Mouse (Mus musculus) ZHBTc4 (cell line): ENCODE data around the gene Prx.
A peak's percentile ranks its signal among the peaks of the same experiment; 100 is the strongest.

Source experiments
- DNase-seq: peaks from one replicate; pipeline ENCODE4 v3.0.0-alpha.2; 2011; ENCODE audit warnings: low read depth, low spot score

The Prx gene

GRCm38 (mm10) chr7:27522967-27523366, 23.8 kb downstream of the Prx start, which contains the start of gene Hipk4:
TSS of gene Hipk4 (plus strand) at chr7:27523267.
- no peak for DNase-seq

GRCm38 (mm10) chr7:27523805-27524204, 24.7 kb downstream of the Prx start:
- DNase-seq: no peak

- peak; percentile 88 for DNase-seq
These were observed 27.1 kb downstream of the Prx start for GRCm38 (mm10) chr7:27526039-27526827.

GRCm38 (mm10) chr7:27529070-27529469, 29.9 kb downstream of the Prx start:
- no peak for DNase-seq

- no peak for DNase-seq
These were observed 31.8 kb downstream of the Prx start for GRCm38 (mm10) chr7:27530937-27531336.

- DNase-seq: no peak
These were observed 32.6 kb downstream of the Prx start for GRCm38 (mm10) chr7:27531707-27532106.

- DNase-seq: no peak
These were observed 33.4 kb downstream of the Prx start for GRCm38 (mm10) chr7:27532480-27533050.

GRCm38 (mm10) chr7:27535386-27535785, 36.3 kb downstream of the Prx start:
- no peak for DNase-seq

- no peak for DNase-seq
These were observed 37.5 kb downstream of the Prx start for GRCm38 (mm10) chr7:27536618-27537017.

- DNase-seq: no peak
These were observed 38.9 kb downstream of the Prx start for GRCm38 (mm10) chr7:27537998-27538397.

GRCm38 (mm10) chr7:27538797-27539196, 39.7 kb downstream of the Prx start:
- DNase-seq: no peak

- no peak for DNase-seq
These were observed 41.4 kb downstream of the Prx start for GRCm38 (mm10) chr7:27540521-27540920.

GRCm38 (mm10) chr7:27540935-27541334, 41.8 kb downstream of the Prx start:
- DNase-seq: no peak

- no peak for DNase-seq
These were observed 42.3 kb downstream of the Prx start for GRCm38 (mm10) chr7:27541431-27541830.

- no peak for DNase-seq
These were observed 42.8 kb downstream of the Prx start for GRCm38 (mm10) chr7:27541922-27542321.

GRCm38 (mm10) chr7:27542392-27543033, 43.4 kb downstream of the Prx start:
- peak; percentile 79 for DNase-seq

- no peak for DNase-seq
These were observed 43.9 kb downstream of the Prx start for GRCm38 (mm10) chr7:27543065-27543464.

GRCm38 (mm10) chr7:27543851-27544250, 44.7 kb downstream of the Prx start:
- no peak for DNase-seq

- DNase-seq: no peak
These were observed 45.7 kb downstream of the Prx start for GRCm38 (mm10) chr7:27544675-27545370.

- peak; percentile 94 for DNase-seq
These were observed 50.5 kb downstream of the Prx start for GRCm38 (mm10) chr7:27549597-27549996.

GRCm38 (mm10) chr7:27552070-27552469, 52.9 kb downstream of the Prx start:
- DNase-seq: no peak

GRCm38 (mm10) chr7:27552931-27553513, 53.9 kb downstream of the Prx start, which contains the start of the genes Pld3 and 2310022A10Rik:
TSS of gene Pld3 (minus strand) at chr7:27553218.
TSS of gene 2310022A10Rik (plus strand) at chr7:27553233.
- peak; percentile 99 for DNase-seq
